Mouse (Mus musculus) kidney, adult 2 months (tissue): Measurements from ENCODE around the gene Dhdh.

Experiments
- CTCF ChIP-seq: fragments of 200-500 bp; conservative IDR thresholded peaks from 2 replicates; pipeline ENCODE4 v1.5.1; 2011; ENCODE audit warnings: low read depth, mild to moderate bottlenecking, control low read depth, low read length, moderate library complexity, mixed read lengths; ENCODE audit not compliant: insufficient read depth, insufficient read length
- POLR2A ChIP-seq: fragments of 200-500 bp; IDR thresholded peaks from one replicate; pipeline ENCODE4 v1.6.1; 2011; ENCODE audit warnings: low read depth, low read length, control low read depth

GRCm38 (mm10) chr7:45433835-45434202 lies 54.8 kb downstream of the Dhdh start:
- TF ChIP-seq POLR2A, result no peak
- TF ChIP-seq CTCF, result no peak
